Mouse (Mus musculus): ENCODE measurements around the gene Lpp.

Gene Lpp

GRCm38 (mm10) chr16:24392651-24393555, at the start of gene Lpp:
Lpp (plus strand) TSS chr16:24393507.
- DNase-seq (ENCODE audit: low spot score in 2 of 2), result peak in 1 of 2 experiments; percentile 40

- DNase-seq (ENCODE audit: low spot score in 2 of 2), result peak in 1 of 2 experiments; percentile 54
Measured at GRCm38 (mm10) chr16:24347582-24348411, 45.5 kb upstream of the Lpp start.

- no peak for DNase-seq (ENCODE audit: low spot score in 2 of 2)
Measured at GRCm38 (mm10) chr16:24350306-24350705, 43.0 kb upstream of the Lpp start.

DNA sequence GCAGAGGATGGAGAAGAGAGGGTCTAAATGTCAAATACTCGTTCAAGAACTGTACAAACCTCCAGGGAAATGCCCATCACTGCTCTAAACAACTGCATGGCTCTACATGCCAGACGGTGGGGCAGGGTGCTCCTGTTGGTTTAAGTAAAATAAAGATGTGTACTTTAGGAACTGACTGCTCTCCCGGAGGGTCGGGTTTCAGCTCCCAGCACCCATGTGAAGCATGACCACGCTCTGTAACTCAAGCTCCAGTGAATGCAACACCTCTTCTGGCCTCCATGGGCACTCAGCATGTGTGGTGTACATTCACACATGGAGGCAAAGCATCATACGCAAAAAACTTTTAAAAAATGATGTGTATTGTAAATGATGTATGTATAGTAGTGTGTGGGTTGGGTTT, 42.6 kb upstream of the Lpp start:
- no peak for DNase-seq (ENCODE audit: low spot score in 2 of 2)

- DNase-seq (ENCODE audit: low spot score in 2 of 2), result no peak
Measured at GRCm38 (mm10) chr16:24351811-24352210, 41.5 kb upstream of the Lpp start.

- no peak for DNase-seq (ENCODE audit: low spot score in 2 of 2)
Measured at GRCm38 (mm10) chr16:24353816-24354215, 39.5 kb upstream of the Lpp start.

GRCm38 (mm10) chr16:24361667-24362066, 31.6 kb upstream of the Lpp start:
- no peak for DNase-seq (ENCODE audit: low spot score in 2 of 2)

GRCm38 (mm10) chr16:24364030-24364687, 29.1 kb upstream of the Lpp start:
- DNase-seq (ENCODE audit: low spot score in 2 of 2), result no peak

DNA sequence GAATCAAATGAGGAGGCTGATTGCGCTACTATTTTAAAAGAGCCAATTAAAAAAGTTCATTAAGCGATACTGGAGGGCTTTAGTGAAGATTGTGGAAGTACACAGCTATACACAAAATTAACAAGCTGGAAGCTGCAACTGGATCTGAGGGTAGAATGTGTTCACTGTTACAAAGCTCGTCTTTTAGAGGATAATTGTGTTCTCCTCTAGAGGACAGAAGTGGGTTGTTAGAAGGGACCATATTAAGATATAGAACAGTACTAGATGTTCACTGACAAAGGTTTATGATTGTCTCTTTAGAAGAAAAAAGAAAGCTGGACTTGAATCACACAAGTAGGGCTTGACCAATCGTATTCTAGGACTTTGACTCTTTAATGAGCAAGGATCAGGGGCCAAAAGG, 27.4 kb upstream of the Lpp start:
- no peak for DNase-seq (ENCODE audit: low spot score in 2 of 2)

GRCm38 (mm10) chr16:24367071-24367470, 26.2 kb upstream of the Lpp start:
- DNase-seq (ENCODE audit: low spot score in 2 of 2), result no peak

- DNase-seq (ENCODE audit: low spot score in 2 of 2), result no peak
Measured at GRCm38 (mm10) chr16:24367506-24367905, 25.8 kb upstream of the Lpp start.

- no peak for DNase-seq (ENCODE audit: low spot score in 2 of 2)
Measured at GRCm38 (mm10) chr16:24376478-24376877, 16.8 kb upstream of the Lpp start.

- DNase-seq (ENCODE audit: low spot score in 2 of 2), result peak in 1 of 2 experiments; percentile 16
Measured at GRCm38 (mm10) chr16:24390596-24390995, 2.7 kb upstream of the Lpp start.

DNA sequence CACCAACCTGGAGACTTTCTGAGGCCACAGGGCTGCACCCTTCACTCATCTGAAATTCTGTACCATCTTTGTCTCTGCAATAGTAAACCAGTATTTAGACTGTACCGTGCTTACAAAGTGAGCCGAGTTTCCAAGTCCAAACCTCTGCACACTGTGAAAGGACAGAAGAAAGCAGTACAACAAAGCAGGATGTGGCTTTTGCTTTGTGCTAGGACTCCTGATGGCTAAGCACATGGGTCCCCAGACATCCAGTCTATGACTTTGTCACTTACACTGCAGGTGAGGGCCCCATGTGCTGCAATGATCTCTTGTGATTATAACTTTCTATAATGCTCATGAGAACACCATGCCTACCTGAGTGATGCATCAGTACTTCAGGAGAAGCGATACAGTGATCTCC, 2.2 kb upstream of the Lpp start:
- DNase-seq (ENCODE audit: low spot score in 2 of 2), result no peak

DNA sequence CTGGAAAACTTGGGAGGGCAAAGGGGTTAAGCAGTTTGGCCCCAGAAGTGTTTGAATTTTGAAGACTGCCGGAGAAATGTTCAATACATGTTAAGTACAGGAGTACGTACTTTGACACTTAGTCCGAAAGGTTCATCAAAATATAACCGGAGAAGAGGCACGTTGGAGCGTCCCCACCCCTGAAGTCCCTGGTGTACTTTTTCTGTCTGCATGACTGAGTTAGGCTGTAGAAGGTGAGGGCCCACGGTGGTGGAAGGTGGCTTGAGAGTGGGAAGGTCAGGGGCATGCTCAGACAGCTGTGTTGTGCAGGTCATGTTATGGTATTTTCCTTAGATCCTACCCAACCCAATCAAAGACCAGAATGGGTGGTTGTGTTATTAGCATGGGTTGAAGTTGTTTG, 1.4 kb upstream of the Lpp start:
- no peak for DNase-seq (ENCODE audit: low spot score in 2 of 2)

DNA sequence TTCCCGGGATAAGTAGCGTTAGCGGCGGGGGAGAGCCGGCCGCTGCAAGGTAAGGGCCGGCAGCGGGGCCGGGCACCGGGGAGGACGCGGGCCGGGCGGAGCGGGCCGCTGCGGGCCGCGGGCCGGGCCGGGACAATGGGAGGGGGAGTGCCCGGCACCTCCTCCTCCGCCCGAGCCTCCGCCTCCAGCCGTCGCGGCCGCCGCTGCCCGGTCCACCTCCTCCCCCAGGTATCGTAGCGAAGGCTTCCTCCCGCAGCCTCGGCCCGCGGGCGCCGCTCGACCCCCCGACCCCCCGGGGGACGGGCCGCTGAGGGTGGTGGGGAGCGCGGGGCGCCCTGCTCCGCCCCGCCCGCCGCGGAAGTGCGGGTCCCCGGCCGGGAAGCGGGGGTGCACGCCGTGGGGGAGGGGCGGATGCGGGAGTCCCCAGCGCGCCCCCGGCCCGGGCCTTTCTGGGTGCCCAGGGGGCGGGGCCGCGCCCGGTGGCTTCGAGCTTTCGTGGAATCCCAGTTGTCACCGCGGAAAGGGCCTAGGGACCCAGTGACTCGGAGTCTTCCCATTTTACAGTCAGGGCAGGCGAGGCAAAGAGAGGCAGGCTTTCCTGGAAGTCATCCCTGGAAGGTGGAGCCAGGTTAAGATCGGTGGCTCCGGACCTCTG, 376 bp downstream of the Lpp start:
- DNase-seq (ENCODE audit: low spot score in 2 of 2), result no peak

- DNase-seq (ENCODE audit: low spot score in 2 of 2), result no peak
Measured at GRCm38 (mm10) chr16:24394211-24394991, 1.1 kb downstream of the Lpp start.

DNA sequence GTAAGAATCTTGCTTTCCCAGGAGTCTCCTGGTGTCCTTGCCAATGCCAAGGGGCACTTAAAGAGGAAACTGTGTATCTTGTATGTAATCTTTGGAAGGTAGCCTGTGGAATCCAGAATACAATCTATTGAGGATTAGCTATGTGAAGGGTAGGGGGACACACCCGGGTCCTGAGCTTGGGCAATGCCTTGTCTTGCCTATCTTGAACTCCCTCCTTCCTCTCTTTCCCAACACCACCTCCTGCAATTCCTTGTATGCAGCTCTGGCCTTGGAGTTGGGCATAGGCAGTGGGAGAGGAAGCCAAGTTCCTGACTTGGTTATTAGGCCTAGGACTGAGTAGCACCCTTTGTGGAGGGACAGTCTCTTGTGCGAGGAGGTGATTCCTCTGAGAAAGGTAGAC, 1.8 kb downstream of the Lpp start:
- no peak for DNase-seq (ENCODE audit: low spot score in 2 of 2)

DNA sequence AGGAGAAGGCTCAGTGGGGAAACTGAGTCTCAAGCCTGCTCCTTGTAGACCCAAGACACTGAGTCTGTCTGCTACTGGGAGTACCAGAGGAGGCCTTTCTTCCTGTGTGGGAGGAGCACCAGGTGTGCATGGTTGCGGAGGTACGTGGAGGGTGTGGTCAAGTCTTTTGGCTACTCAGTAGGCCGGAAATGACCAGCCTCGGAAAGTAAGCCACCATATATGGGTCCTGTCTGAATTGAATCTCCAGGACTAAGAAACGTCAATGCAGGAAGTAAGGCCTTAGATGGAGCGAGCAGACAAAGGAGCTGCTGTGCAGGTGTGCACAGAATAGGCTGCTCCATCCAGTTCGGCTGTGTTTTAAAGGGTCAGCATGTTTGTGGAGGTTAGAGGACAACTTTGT, 3.2 kb downstream of the Lpp start:
- DNase-seq (ENCODE audit: low spot score in 2 of 2), result no peak

- no peak for DNase-seq (ENCODE audit: low spot score in 2 of 2)
Measured at GRCm38 (mm10) chr16:24398476-24398875, 5.2 kb downstream of the Lpp start.

- DNase-seq (ENCODE audit: low spot score in 2 of 2), result no peak
Measured at GRCm38 (mm10) chr16:24398893-24399292, 5.6 kb downstream of the Lpp start.

Measured in right cerebral cortex, postnatal 36 days (tissue).